Mouse (Mus musculus): Measurements from ENCODE around the gene Kng1. TPM values are rescaled to one million over a fixed set of nuclear protein-coding genes. Genes with fewer than 3 reads are reported as not detected.
"Not testable (repeated sequence)": the region's sequence is repeated elsewhere in the genome, so short reads cannot be mapped to it uniquely, and the experiment has no call there.

Gene Kng1
- polyA plus RNA-seq, 1 experiment from 2014 or later = 0.67 TPM

GRCm38 (mm10) chr16:23033673-23034072, 24.0 kb upstream of the Kng1 start:
- H3K4me1 ChIP-seq (ENCODE audit: control insufficient read depth, insufficient read depth, low read length) = 0 out of 2 replicates have a peak, but pooled peaks cover 2% of the 10 kb centered on the region
- no peak overlapping the region for H3K9ac ChIP-seq (ENCODE audit: low read length)
- H3K27ac ChIP-seq (ENCODE audit: low read length) = no peak overlapping the region
- no peak for ATAC-seq (replicated peaks; ENCODE audit: extremely low read depth, insufficient read depth, low FRiP score)
- H3K9me3 ChIP-seq (replicated peaks; ENCODE audit: control insufficient read depth, low read length) = no peaks in the 10 kb centered on the region; the same call in 1 of the 2 replicates
- 87% methylated on average over 4 of the region's 4 CpGs for WGBS
- no peaks in the 10 kb centered on the region for H3K36me3 ChIP-seq (ENCODE audit: control insufficient read depth, insufficient read depth)
- H3K27me3 ChIP-seq (ENCODE audit: control insufficient read depth, insufficient read depth, low read length) = no peaks in the 10 kb centered on the region
- H3K4me2 ChIP-seq (ENCODE audit: low read depth, low read length) = no peak overlapping the region
- no peak overlapping the region for H3K4me3 ChIP-seq (ENCODE audit: low read length)

- H3K4me2 ChIP-seq (ENCODE audit: low read depth, low read length) = no peak overlapping the region
Measured at GRCm38 (mm10) chr16:23037744-23038143, 19.9 kb upstream of the Kng1 start.

DNA sequence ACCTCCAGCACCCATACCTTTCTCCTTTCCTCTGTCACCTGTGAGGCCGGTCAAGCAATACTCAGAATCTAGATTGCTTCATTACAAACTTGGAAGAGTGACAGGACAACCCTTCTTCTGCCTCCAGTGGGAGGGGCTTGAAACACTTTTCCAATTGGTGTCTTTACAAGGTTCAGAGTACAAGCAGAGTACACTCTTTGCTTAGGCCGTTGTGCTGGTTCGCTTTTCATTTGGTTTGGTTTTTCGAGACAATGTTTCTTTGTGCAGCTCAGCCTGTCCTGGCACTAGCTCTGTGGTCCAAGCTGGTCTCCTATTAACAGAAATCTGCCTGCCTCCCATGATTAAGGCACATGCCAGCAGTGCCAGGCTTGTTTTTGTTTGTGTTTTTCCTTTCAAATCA, 18.4 kb upstream of the Kng1 start:
- H3K9me3 ChIP-seq (replicated peaks; ENCODE audit: control insufficient read depth, low read length) = no peaks in the 10 kb centered on the region
- WGBS = 92% methylated on average over 4 of the region's 4 CpGs
- no peaks in the 10 kb centered on the region for H3K4me1 ChIP-seq (ENCODE audit: control insufficient read depth, insufficient read depth, low read length)

More at GRCm38 (mm10) chr16:23037744-23038143, 19.9 kb upstream of the Kng1 start:
- H3K9me3 ChIP-seq (replicated peaks; ENCODE audit: control insufficient read depth, low read length) = no peaks in the 10 kb centered on the region
- H3K4me3 ChIP-seq (ENCODE audit: low read length) = no peak overlapping the region
- no peak overlapping the region for H3K9ac ChIP-seq (ENCODE audit: low read length)
- no peaks in the 10 kb centered on the region for H3K4me1 ChIP-seq (ENCODE audit: control insufficient read depth, insufficient read depth, low read length)
- ATAC-seq (replicated peaks; ENCODE audit: extremely low read depth, insufficient read depth, low FRiP score) = no peak
- no peaks in the 10 kb centered on the region for H3K36me3 ChIP-seq (ENCODE audit: control insufficient read depth, insufficient read depth)
- no peak overlapping the region for H3K27ac ChIP-seq (ENCODE audit: low read length)
- H3K27me3 ChIP-seq (ENCODE audit: control insufficient read depth, insufficient read depth, low read length) = no peaks in the 10 kb centered on the region
- 70% methylated on average over 7 of the region's 7 CpGs for WGBS

GRCm38 (mm10) chr16:23040876-23041275, 16.8 kb upstream of the Kng1 start:
- WGBS = 22% methylated on average over 4 of the region's 4 CpGs
- ATAC-seq (replicated peaks; ENCODE audit: extremely low read depth, insufficient read depth, low FRiP score) = no peak
- no peak overlapping the region for H3K27ac ChIP-seq (ENCODE audit: low read length)

More for the DNA sequence above, 18.4 kb upstream of the Kng1 start:
- Histone ChIP-seq H3K4me3 (ENCODE audit: low read length) (no peak overlapping the region), H3K36me3 (ENCODE audit: control insufficient read depth, insufficient read depth) (no peaks in the 10 kb centered on the region), H3K9ac (ENCODE audit: low read length) (no peak overlapping the region), H3K27ac (ENCODE audit: low read length) (no peak overlapping the region), H3K4me2 (ENCODE audit: low read depth, low read length) (no peak overlapping the region), H3K27me3 (ENCODE audit: control insufficient read depth, insufficient read depth, low read length) (no peaks in the 10 kb centered on the region)
- no peak for ATAC-seq (replicated peaks; ENCODE audit: extremely low read depth, insufficient read depth, low FRiP score)

GRCm38 (mm10) chr16:23046319-23046718, 11.3 kb upstream of the Kng1 start:
- H3K27ac ChIP-seq (ENCODE audit: low read length) = no peak overlapping the region
- no peak overlapping the region for H3K4me3 ChIP-seq (ENCODE audit: low read length)
- H3K9ac ChIP-seq (ENCODE audit: low read length) = no peak overlapping the region
- H3K36me3 ChIP-seq (ENCODE audit: control insufficient read depth, insufficient read depth) = no peaks in the 10 kb centered on the region
- no peak for ATAC-seq (replicated peaks; ENCODE audit: extremely low read depth, insufficient read depth, low FRiP score)
- no peaks in the 10 kb centered on the region for H3K4me1 ChIP-seq (ENCODE audit: control insufficient read depth, insufficient read depth, low read length)
- H3K9me3 ChIP-seq (replicated peaks; ENCODE audit: control insufficient read depth, low read length) = no peaks in the 10 kb centered on the region
- no peak overlapping the region for H3K4me2 ChIP-seq (ENCODE audit: low read depth, low read length)
- WGBS = 58% methylated on average over 5 of the region's 5 CpGs
- no peaks in the 10 kb centered on the region for H3K27me3 ChIP-seq (ENCODE audit: control insufficient read depth, insufficient read depth, low read length)

More at GRCm38 (mm10) chr16:23040876-23041275, 16.8 kb upstream of the Kng1 start:
- no peak overlapping the region for H3K4me3 ChIP-seq (ENCODE audit: low read length)
- no peak overlapping the region for H3K9ac ChIP-seq (ENCODE audit: low read length)
- H3K27me3 ChIP-seq (ENCODE audit: control insufficient read depth, insufficient read depth, low read length) = no peaks in the 10 kb centered on the region
- no peaks in the 10 kb centered on the region for H3K36me3 ChIP-seq (ENCODE audit: control insufficient read depth, insufficient read depth)
- H3K4me1 ChIP-seq (ENCODE audit: control insufficient read depth, insufficient read depth, low read length) = no peaks in the 10 kb centered on the region
- H3K9me3 ChIP-seq (replicated peaks; ENCODE audit: control insufficient read depth, low read length) = no peaks in the 10 kb centered on the region
- H3K4me2 ChIP-seq (ENCODE audit: low read depth, low read length) = no peak overlapping the region

DNA sequence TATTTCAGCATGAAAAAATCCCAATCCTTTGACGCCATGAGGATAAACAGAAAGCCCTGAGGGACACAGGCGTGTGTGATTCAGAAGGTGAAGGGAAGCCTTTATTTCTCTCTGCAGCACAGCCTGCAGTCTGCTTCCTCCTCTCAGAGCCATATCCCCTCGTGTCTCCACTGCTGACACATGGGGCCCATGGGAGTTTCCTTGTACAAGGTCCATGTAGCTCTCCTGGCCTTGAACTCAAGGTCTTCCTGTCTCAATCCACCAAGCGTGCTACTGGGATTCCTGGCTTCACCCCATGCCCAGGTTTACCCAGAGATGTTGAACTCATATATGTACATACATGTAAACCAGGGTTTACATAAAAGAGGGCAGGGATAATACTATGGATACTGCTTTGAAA, 2.0 kb downstream of the Kng1 start:
- 49% methylated on average over 4 of the region's 4 CpGs for WGBS
- not testable (repeated sequence) for H3K4me1 ChIP-seq (ENCODE audit: control insufficient read depth, insufficient read depth, low read length); H3K27ac ChIP-seq (ENCODE audit: low read length); H3K9me3 ChIP-seq (replicated peaks; ENCODE audit: control insufficient read depth, low read length); H3K4me3 ChIP-seq (ENCODE audit: low read length); ATAC-seq (replicated peaks; ENCODE audit: extremely low read depth, insufficient read depth, low FRiP score); H3K27me3 ChIP-seq (ENCODE audit: control insufficient read depth, insufficient read depth, low read length); H3K36me3 ChIP-seq (ENCODE audit: control insufficient read depth, insufficient read depth); H3K9ac ChIP-seq (ENCODE audit: low read length); H3K4me2 ChIP-seq (ENCODE audit: low read depth, low read length)

DNA sequence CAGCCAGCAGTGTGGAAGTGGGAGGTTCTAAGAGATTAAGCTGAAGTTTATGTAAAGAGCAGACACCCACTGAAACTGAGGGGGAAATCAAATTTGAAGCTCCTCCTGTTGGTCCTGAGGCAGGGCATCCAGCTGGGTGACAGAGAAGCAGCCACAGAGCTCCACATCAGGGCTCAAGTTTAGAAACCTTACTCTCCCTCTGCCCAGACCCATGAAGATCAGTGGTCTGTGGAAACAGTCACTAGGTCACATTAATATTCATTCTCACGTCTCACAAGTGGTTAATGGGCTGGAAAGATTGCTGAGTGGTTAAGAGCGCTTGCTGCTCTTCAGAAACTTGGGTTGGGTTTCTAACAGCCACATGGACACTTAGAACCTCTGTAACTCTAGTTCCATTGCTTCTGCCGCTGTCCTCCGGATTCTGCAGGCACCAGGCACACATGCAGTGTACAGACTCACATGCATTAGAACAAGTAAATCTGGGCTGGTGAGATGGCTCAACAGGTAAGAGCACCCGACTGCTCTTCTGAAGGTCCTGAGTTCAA, 3.2 kb downstream of the Kng1 start:
- not testable (repeated sequence) for H3K27ac ChIP-seq (ENCODE audit: low read length); H3K9me3 ChIP-seq (replicated peaks; ENCODE audit: control insufficient read depth, low read length); ATAC-seq (replicated peaks; ENCODE audit: extremely low read depth, insufficient read depth, low FRiP score); H3K27me3 ChIP-seq (ENCODE audit: control insufficient read depth, insufficient read depth, low read length); H3K9ac ChIP-seq (ENCODE audit: low read length); H3K36me3 ChIP-seq (ENCODE audit: control insufficient read depth, insufficient read depth); H3K4me2 ChIP-seq (ENCODE audit: low read depth, low read length); H3K4me3 ChIP-seq (ENCODE audit: low read length); H3K4me1 ChIP-seq (ENCODE audit: control insufficient read depth, insufficient read depth, low read length)
- 72% methylated on average over 5 of the region's 5 CpGs for WGBS

GRCm38 (mm10) chr16:23077516-23077915, 19.9 kb downstream of the Kng1 start:
- H3K4me1 ChIP-seq (ENCODE audit: control insufficient read depth, insufficient read depth, low read length); H3K36me3 ChIP-seq (ENCODE audit: control insufficient read depth, insufficient read depth); H3K27me3 ChIP-seq (ENCODE audit: control insufficient read depth, insufficient read depth, low read length); H3K9me3 ChIP-seq (replicated peaks; ENCODE audit: control insufficient read depth, low read length); H3K9ac ChIP-seq (ENCODE audit: low read length); H3K4me2 ChIP-seq (ENCODE audit: low read depth, low read length); H3K4me3 ChIP-seq (ENCODE audit: low read length); ATAC-seq (replicated peaks; ENCODE audit: extremely low read depth, insufficient read depth, low FRiP score); H3K27ac ChIP-seq (ENCODE audit: low read length): not testable (repeated sequence)
- 77% methylated on average over 6 of the region's 6 CpGs for WGBS

DNA sequence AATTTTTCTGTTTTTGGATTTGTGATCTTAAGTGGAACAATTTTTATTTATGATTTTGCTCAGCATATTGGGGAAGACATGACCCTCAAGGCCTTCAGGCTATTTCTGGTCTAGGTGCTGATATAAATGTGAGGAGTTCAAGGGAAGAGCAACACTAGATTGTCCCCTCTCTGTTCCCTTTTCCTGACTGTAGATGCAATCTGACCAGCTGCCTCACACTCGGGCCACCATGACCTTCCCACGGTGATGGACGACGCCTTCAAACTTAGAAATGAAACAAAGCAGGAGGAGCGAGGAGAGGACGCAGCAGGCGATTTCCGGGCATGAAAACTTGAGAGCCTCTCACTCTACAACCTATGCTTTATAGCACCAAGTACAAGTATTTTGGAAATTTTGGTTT, 29.5 kb downstream of the Kng1 start:
- H3K9ac ChIP-seq (ENCODE audit: low read length); H3K36me3 ChIP-seq (ENCODE audit: control insufficient read depth, insufficient read depth); H3K27me3 ChIP-seq (ENCODE audit: control insufficient read depth, insufficient read depth, low read length); H3K27ac ChIP-seq (ENCODE audit: low read length); ATAC-seq (replicated peaks; ENCODE audit: extremely low read depth, insufficient read depth, low FRiP score); H3K9me3 ChIP-seq (replicated peaks; ENCODE audit: control insufficient read depth, low read length); H3K4me1 ChIP-seq (ENCODE audit: control insufficient read depth, insufficient read depth, low read length); H3K4me2 ChIP-seq (ENCODE audit: low read depth, low read length); H3K4me3 ChIP-seq (ENCODE audit: low read length): not testable (repeated sequence)
- WGBS = 68% methylated on average over 8 of the region's 8 CpGs

Data from heart, embryonic 16.5 days (tissue).